Mouse (Mus musculus) kidney, adult 2 months (tissue): ENCODE data around the gene A4galt.

Experiments used
- CTCF ChIP-seq: fragments of 200-500 bp; conservative IDR thresholded peaks from 2 replicates; pipeline ENCODE4 v1.5.1; 2011; ENCODE audit warnings: low read depth, mild to moderate bottlenecking, control low read depth, low read length, moderate library complexity, mixed read lengths; ENCODE audit not compliant: insufficient read depth, insufficient read length
- POLR2A ChIP-seq: fragments of 200-500 bp; IDR thresholded peaks from one replicate; pipeline ENCODE4 v1.6.1; 2011; ENCODE audit warnings: low read depth, low read length, control low read depth

DNA sequence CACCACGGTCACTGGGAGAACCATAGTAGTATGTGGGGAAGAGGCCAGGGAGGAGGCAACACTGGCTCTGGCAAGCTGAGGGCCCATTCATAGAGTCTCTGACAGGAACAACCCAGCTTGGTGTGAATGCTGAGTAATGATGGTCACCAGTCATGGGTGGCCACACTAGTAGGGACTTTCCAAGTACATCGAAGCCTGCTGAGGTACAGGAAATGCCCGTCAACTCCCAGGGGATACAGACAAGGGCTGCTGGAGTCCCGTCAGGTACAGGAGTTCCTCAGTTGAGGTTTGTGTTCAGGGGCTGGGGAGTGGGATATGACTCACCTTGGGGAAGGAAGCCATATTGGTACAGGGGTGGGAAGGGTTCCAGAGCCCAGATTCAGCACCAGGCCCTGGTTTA is 44.5 kb upstream of the A4galt start:
- TF ChIP-seq CTCF (no peak), POLR2A (no peak)
